Mouse (Mus musculus): ENCODE measurements at regions not wholly inside any gene's neighbourhood (a gene's known extent, or its start where the extent isn't known, plus 50 kb on each side); places are given as distances from the start of the nearest gene placed in this dataset.

- Histone ChIP-seq H3K4me3 (ENCODE audit: insufficient read depth, low read length) (no peak overlapping the region), H3K27ac (ENCODE audit: insufficient read depth, low read length) (no peak overlapping the region), H3K4me1 (ENCODE audit: control insufficient read depth, insufficient read depth, low read length) (no peaks in the 10 kb centered on the region)
- no peak for TF ChIP-seq POLR2A (IDR thresholded peaks at IDR 0.05; ENCODE audit: low read depth, low read length)
- no peak for TF ChIP-seq CTCF (IDR thresholded peaks at IDR 0.05; ENCODE audit: borderline replicate concordance, insufficient read depth, low read length)
Measured at GRCm38 (mm10) chr10:102732420-102732819, 220.4 kb downstream of the Rassf9 start.

- Histone ChIP-seq H3K4me3 (ENCODE audit: insufficient read depth, low read length) (no peak overlapping the region), H3K27ac (ENCODE audit: insufficient read depth, low read length) (no peak overlapping the region), H3K4me1 (ENCODE audit: control insufficient read depth, insufficient read depth, low read length) (no peaks in the 10 kb centered on the region)
- TF ChIP-seq CTCF (IDR thresholded peaks at IDR 0.05; ENCODE audit: borderline replicate concordance, insufficient read depth, low read length), result no peak
- no peak for TF ChIP-seq POLR2A (IDR thresholded peaks at IDR 0.05; ENCODE audit: low read depth, low read length)
Measured at GRCm38 (mm10) chr10:102712263-102712662, 200.2 kb downstream of the Rassf9 start.

- no peak overlapping the region for H3K4me3 ChIP-seq (ENCODE audit: insufficient read depth, low read length)
- no peak for TF ChIP-seq CTCF (IDR thresholded peaks at IDR 0.05; ENCODE audit: borderline replicate concordance, insufficient read depth, low read length)
- TF ChIP-seq POLR2A (IDR thresholded peaks at IDR 0.05; ENCODE audit: low read depth, low read length), result no peak
- H3K27ac ChIP-seq (ENCODE audit: insufficient read depth, low read length), result no peak overlapping the region
- H3K4me1 ChIP-seq (ENCODE audit: control insufficient read depth, insufficient read depth, low read length), result no peaks in the 10 kb centered on the region
Measured at GRCm38 (mm10) chr10:102705848-102706247, 193.8 kb downstream of the Rassf9 start.

- TF ChIP-seq POLR2A (IDR thresholded peaks at IDR 0.05; ENCODE audit: low read depth, low read length) (no peak), CTCF (IDR thresholded peaks at IDR 0.05; ENCODE audit: borderline replicate concordance, insufficient read depth, low read length) (no peak)
- Histone ChIP-seq H3K27ac (ENCODE audit: insufficient read depth, low read length) (no peak overlapping the region), H3K4me3 (ENCODE audit: insufficient read depth, low read length) (no peak overlapping the region), H3K4me1 (ENCODE audit: control insufficient read depth, insufficient read depth, low read length) (no peaks in the 10 kb centered on the region)
Measured at GRCm38 (mm10) chr10:102694810-102695209, 182.8 kb downstream of the Rassf9 start.

GRCm38 (mm10) chr10:102689966-102690365 lies 177.9 kb downstream of the Rassf9 start:
- Histone ChIP-seq H3K27ac (ENCODE audit: insufficient read depth, low read length) (no peak overlapping the region), H3K4me3 (ENCODE audit: insufficient read depth, low read length) (no peak overlapping the region), H3K4me1 (ENCODE audit: control insufficient read depth, insufficient read depth, low read length) (no peaks in the 10 kb centered on the region)
- TF ChIP-seq POLR2A (IDR thresholded peaks at IDR 0.05; ENCODE audit: low read depth, low read length), result no peak
- no peak for TF ChIP-seq CTCF (IDR thresholded peaks at IDR 0.05; ENCODE audit: borderline replicate concordance, insufficient read depth, low read length)

- H3K27ac ChIP-seq (ENCODE audit: insufficient read depth, low read length), result no peak overlapping the region
- no peak overlapping the region for H3K4me3 ChIP-seq (ENCODE audit: insufficient read depth, low read length)
- H3K4me1 ChIP-seq (ENCODE audit: control insufficient read depth, insufficient read depth, low read length), result no peaks in the 10 kb centered on the region
- no peak for TF ChIP-seq POLR2A (IDR thresholded peaks at IDR 0.05; ENCODE audit: low read depth, low read length)
- TF ChIP-seq CTCF (IDR thresholded peaks at IDR 0.05; ENCODE audit: borderline replicate concordance, insufficient read depth, low read length), result no peak
Measured at GRCm38 (mm10) chr10:102686667-102687397, 174.8 kb downstream of the Rassf9 start.

- Histone ChIP-seq H3K4me3 (ENCODE audit: insufficient read depth, low read length) (no peak overlapping the region), H3K4me1 (ENCODE audit: control insufficient read depth, insufficient read depth, low read length) (no peaks in the 10 kb centered on the region), H3K27ac (ENCODE audit: insufficient read depth, low read length) (no peak overlapping the region)
- TF ChIP-seq CTCF (IDR thresholded peaks at IDR 0.05; ENCODE audit: borderline replicate concordance, insufficient read depth, low read length) (no peak), POLR2A (IDR thresholded peaks at IDR 0.05; ENCODE audit: low read depth, low read length) (no peak)
Measured at GRCm38 (mm10) chr10:102685833-102686434, 173.9 kb downstream of the Rassf9 start.

- TF ChIP-seq CTCF (IDR thresholded peaks at IDR 0.05; ENCODE audit: borderline replicate concordance, insufficient read depth, low read length) (no peak), POLR2A (IDR thresholded peaks at IDR 0.05; ENCODE audit: low read depth, low read length) (no peak)
- Histone ChIP-seq H3K27ac (ENCODE audit: insufficient read depth, low read length) (peak overlapping the region; percentile 86), H3K4me3 (ENCODE audit: insufficient read depth, low read length) (no peak overlapping the region), H3K4me1 (ENCODE audit: control insufficient read depth, insufficient read depth, low read length) (peaks cover 5% of the 10 kb centered on the region)
Measured at GRCm38 (mm10) chr10:102667359-102667758, 155.3 kb downstream of the Rassf9 start.

GRCm38 (mm10) chr10:102659683-102660082 lies 147.7 kb downstream of the Rassf9 start:
- no peaks in the 10 kb centered on the region for H3K4me1 ChIP-seq (ENCODE audit: control insufficient read depth, insufficient read depth, low read length)
- no peak for TF ChIP-seq CTCF (IDR thresholded peaks at IDR 0.05; ENCODE audit: borderline replicate concordance, insufficient read depth, low read length)
- H3K27ac ChIP-seq (ENCODE audit: insufficient read depth, low read length), result peak overlapping the region; percentile 68
- no peak overlapping the region for H3K4me3 ChIP-seq (ENCODE audit: insufficient read depth, low read length)

GRCm38 (mm10) chr10:102636507-102636906 lies 124.5 kb downstream of the Rassf9 start:
- Histone ChIP-seq H3K4me3 (ENCODE audit: insufficient read depth, low read length) (no peak overlapping the region), H3K4me1 (ENCODE audit: control insufficient read depth, insufficient read depth, low read length) (no peaks in the 10 kb centered on the region), H3K27ac (ENCODE audit: insufficient read depth, low read length) (no peak overlapping the region)
- TF ChIP-seq CTCF (IDR thresholded peaks at IDR 0.05; ENCODE audit: borderline replicate concordance, insufficient read depth, low read length), result no peak
- TF ChIP-seq POLR2A (IDR thresholded peaks at IDR 0.05; ENCODE audit: low read depth, low read length), result no peak

Measured in embryonic fibroblast, embryonic 13.5 days (primary cell).